Mouse (Mus musculus): ENCODE results near the gene Immp2l. TPM values are rescaled to one million over a fixed set of nuclear protein-coding genes. Genes with fewer than 3 reads are reported as not detected.

Gene Immp2l
- polyA plus RNA-seq, 1 experiment from 2014 or later: 7.9 TPM

- no peak overlapping the region for H3K27ac ChIP-seq
- H3K4me3 ChIP-seq: no peak overlapping the region
- no peak overlapping the region for H3K4me2 ChIP-seq
- H3K4me1 ChIP-seq (replicated peaks): 0 out of 2 replicates have a peak, but pooled peaks cover 3% of the 10 kb centered on the region
- no peak for ATAC-seq (ENCODE audit: low FRiP score)
- H3K36me3 ChIP-seq: no peaks in the 10 kb centered on the region
- no peaks in the 10 kb centered on the region for H3K9me3 ChIP-seq
- no peak overlapping the region for H3K9ac ChIP-seq
- WGBS: 70% methylated on average over 1 of the region's 1 CpGs
- no peaks in the 10 kb centered on the region for H3K27me3 ChIP-seq
These were observed 199.8 kb downstream of the Immp2l start for GRCm38 (mm10) chr12:41223686-41224085.

GRCm38 (mm10) chr12:41224538-41224937, 200.6 kb downstream of the Immp2l start:
- Histone ChIP-seq H3K4me3 (no peak overlapping the region), H3K4me1 (replicated peaks) (0 out of 2 replicates have a peak, but pooled peaks cover 3% of the 10 kb centered on the region), H3K9ac (no peak overlapping the region), H3K9me3 (no peaks in the 10 kb centered on the region), H3K4me2 (no peak overlapping the region), H3K36me3 (no peaks in the 10 kb centered on the region), H3K27me3 (no peaks in the 10 kb centered on the region), H3K27ac (no peak overlapping the region)
- 45% methylated on average over 4 of the region's 4 CpGs for WGBS
- no peak for ATAC-seq (ENCODE audit: low FRiP score)

- no peak overlapping the region for H3K9ac ChIP-seq
- no peak for ATAC-seq (ENCODE audit: low FRiP score)
- H3K4me2 ChIP-seq: no peak overlapping the region
- no peak overlapping the region for H3K4me3 ChIP-seq
- H3K27ac ChIP-seq: no peak overlapping the region
- H3K27me3 ChIP-seq: no peaks in the 10 kb centered on the region
- no peaks in the 10 kb centered on the region for H3K36me3 ChIP-seq
- H3K9me3 ChIP-seq: no peaks in the 10 kb centered on the region
- no peaks in the 10 kb centered on the region for H3K4me1 ChIP-seq (replicated peaks)
- 51% methylated on average over 2 of the region's 2 CpGs for WGBS
These were observed 208.1 kb downstream of the Immp2l start for GRCm38 (mm10) chr12:41231966-41232365.

GRCm38 (mm10) chr12:41237880-41238279, 214.0 kb downstream of the Immp2l start:
- Histone ChIP-seq H3K4me1 (replicated peaks) (no peaks in the 10 kb centered on the region), H3K9me3 (no peaks in the 10 kb centered on the region), H3K4me2 (no peak overlapping the region), H3K36me3 (no peaks in the 10 kb centered on the region), H3K27me3 (no peaks in the 10 kb centered on the region), H3K27ac (no peak overlapping the region), H3K9ac (no peak overlapping the region), H3K4me3 (no peak overlapping the region)
- WGBS: 86% methylated on average over 3 of the region's 3 CpGs
- ATAC-seq (ENCODE audit: low FRiP score): no peak

- no peak overlapping the region for H3K27ac ChIP-seq
- H3K4me1 ChIP-seq (replicated peaks): no peaks in the 10 kb centered on the region
- 81% methylated on average over 2 of the region's 2 CpGs for WGBS
- H3K4me3 ChIP-seq: no peak overlapping the region
- no peaks in the 10 kb centered on the region for H3K9me3 ChIP-seq
- H3K27me3 ChIP-seq: no peaks in the 10 kb centered on the region
- H3K36me3 ChIP-seq: no peaks in the 10 kb centered on the region
- ATAC-seq (ENCODE audit: low FRiP score): no peak
- no peak overlapping the region for H3K4me2 ChIP-seq
- H3K9ac ChIP-seq: no peak overlapping the region
These were observed 217.3 kb downstream of the Immp2l start for GRCm38 (mm10) chr12:41241221-41241620.

- Histone ChIP-seq H3K27me3 (no peaks in the 10 kb centered on the region), H3K36me3 (no peaks in the 10 kb centered on the region), H3K4me1 (replicated peaks) (no peaks in the 10 kb centered on the region), H3K9me3 (no peaks in the 10 kb centered on the region), H3K4me3 (no peak overlapping the region), H3K9ac (no peak overlapping the region), H3K4me2 (no peak overlapping the region), H3K27ac (no peak overlapping the region)
- 100% methylated on average over 1 of the region's 1 CpGs for WGBS
- ATAC-seq (ENCODE audit: low FRiP score): no peak
These were observed 224.4 kb downstream of the Immp2l start for GRCm38 (mm10) chr12:41248254-41248653.

- H3K27ac ChIP-seq: no peak overlapping the region
- no peaks in the 10 kb centered on the region for H3K27me3 ChIP-seq
- no peak overlapping the region for H3K9ac ChIP-seq
- H3K4me1 ChIP-seq (replicated peaks): no peaks in the 10 kb centered on the region
- ATAC-seq (ENCODE audit: low FRiP score): no peak
- no peaks in the 10 kb centered on the region for H3K36me3 ChIP-seq
- no peak overlapping the region for H3K4me2 ChIP-seq
- H3K4me3 ChIP-seq: no peak overlapping the region
- whole genome bisulfite sequencing: 73% methylated on average over 3 of the region's 3 CpGs
- no peaks in the 10 kb centered on the region for H3K9me3 ChIP-seq
These were observed 226.2 kb downstream of the Immp2l start for GRCm38 (mm10) chr12:41250123-41250522.

- Histone ChIP-seq H3K4me1 (replicated peaks) (no peaks in the 10 kb centered on the region), H3K4me2 (no peak overlapping the region), H3K27ac (no peak overlapping the region), H3K9me3 (no peaks in the 10 kb centered on the region), H3K4me3 (no peak overlapping the region), H3K27me3 (no peaks in the 10 kb centered on the region), H3K9ac (no peak overlapping the region), H3K36me3 (no peaks in the 10 kb centered on the region)
- 74% methylated on average over 2 of the region's 2 CpGs for WGBS
- ATAC-seq (ENCODE audit: low FRiP score): no peak
These were observed 234.0 kb downstream of the Immp2l start for GRCm38 (mm10) chr12:41257905-41258304.

GRCm38 (mm10) chr12:41259608-41260007, 235.7 kb downstream of the Immp2l start:
- H3K4me2 ChIP-seq: no peak overlapping the region
- H3K27me3 ChIP-seq: no peaks in the 10 kb centered on the region
- H3K27ac ChIP-seq: no peak overlapping the region
- no peaks in the 10 kb centered on the region for H3K36me3 ChIP-seq
- no peaks in the 10 kb centered on the region for H3K9me3 ChIP-seq
- ATAC-seq (ENCODE audit: low FRiP score): no peak
- H3K9ac ChIP-seq: no peak overlapping the region
- WGBS: 74% methylated on average over 2 of the region's 2 CpGs
- H3K4me1 ChIP-seq (replicated peaks): no peaks in the 10 kb centered on the region
- H3K4me3 ChIP-seq: no peak overlapping the region

- WGBS: 92% methylated on average over 8 of the region's 8 CpGs
- Histone ChIP-seq H3K27me3 (no peaks in the 10 kb centered on the region), H3K9ac (no peak overlapping the region), H3K27ac (no peak overlapping the region), H3K4me1 (replicated peaks) (no peaks in the 10 kb centered on the region), H3K4me2 (no peak overlapping the region), H3K4me3 (no peak overlapping the region), H3K36me3 (no peaks in the 10 kb centered on the region), H3K9me3 (no peaks in the 10 kb centered on the region)
- no peak for ATAC-seq (ENCODE audit: low FRiP score)
These were observed 250.2 kb downstream of the Immp2l start for GRCm38 (mm10) chr12:41274136-41274535.

- no peak overlapping the region for H3K4me2 ChIP-seq
- H3K4me1 ChIP-seq (replicated peaks): no peaks in the 10 kb centered on the region
- no peak overlapping the region for H3K27ac ChIP-seq
- no peaks in the 10 kb centered on the region for H3K36me3 ChIP-seq
- H3K27me3 ChIP-seq: no peaks in the 10 kb centered on the region
- no peak overlapping the region for H3K9ac ChIP-seq
- no peaks in the 10 kb centered on the region for H3K9me3 ChIP-seq
- no peak for ATAC-seq (ENCODE audit: low FRiP score)
- no peak overlapping the region for H3K4me3 ChIP-seq
- 55% methylated on average over 3 of the region's 3 CpGs for WGBS
These were observed 251.5 kb downstream of the Immp2l start for GRCm38 (mm10) chr12:41275361-41275760.

GRCm38 (mm10) chr12:41277896-41278295, 254.0 kb downstream of the Immp2l start:
- Histone ChIP-seq H3K36me3 (no peaks in the 10 kb centered on the region), H3K4me1 (replicated peaks) (no peaks in the 10 kb centered on the region), H3K27me3 (no peaks in the 10 kb centered on the region), H3K27ac (no peak overlapping the region), H3K9me3 (no peaks in the 10 kb centered on the region), H3K4me2 (no peak overlapping the region), H3K9ac (no peak overlapping the region), H3K4me3 (no peak overlapping the region)
- 97% methylated on average over 1 of the region's 1 CpGs for WGBS
- no peak for ATAC-seq (ENCODE audit: low FRiP score)

- no peak for ATAC-seq (ENCODE audit: low FRiP score)
- WGBS: 82% methylated on average over 3 of the region's 3 CpGs
These were observed 265.2 kb downstream of the Immp2l start for GRCm38 (mm10) chr12:41289047-41289446.

More at GRCm38 (mm10) chr12:41289047-41289446, 265.2 kb downstream of the Immp2l start:
- H3K4me2 ChIP-seq: no peak overlapping the region
- H3K27ac ChIP-seq: no peak overlapping the region
- no peak overlapping the region for H3K4me3 ChIP-seq
- H3K9me3 ChIP-seq: no peaks in the 10 kb centered on the region
- H3K36me3 ChIP-seq: no peaks in the 10 kb centered on the region
- no peaks in the 10 kb centered on the region for H3K27me3 ChIP-seq
- H3K9ac ChIP-seq: no peak overlapping the region
- H3K4me1 ChIP-seq (replicated peaks): no peaks in the 10 kb centered on the region

Measured in hindbrain, embryonic 13.5 days (tissue).